Mouse (Mus musculus) spleen, adult 12 weeks (tissue): ENCODE measurements around the gene Elk4.

ENCODE experiments used
- DNase-seq: peaks from one replicate; pipeline ENCODE4 v3.0.0; 2022; ENCODE audit warnings: low spot score

Elk4 gene

GRCm38 (mm10) chr1:131987432-131987831, 20.0 kb upstream of the Elk4 start:
- DNase-seq = no peak

- no peak for DNase-seq
These were observed 17.9 kb upstream of the Elk4 start for GRCm38 (mm10) chr1:131989476-131989875.

- no peak for DNase-seq
These were observed 17.2 kb upstream of the Elk4 start for GRCm38 (mm10) chr1:131990083-131990760.

GRCm38 (mm10) chr1:131992561-131993001, 14.8 kb upstream of the Elk4 start:
- DNase-seq = no peak

- DNase-seq = no peak
These were observed 14.0 kb upstream of the Elk4 start for GRCm38 (mm10) chr1:131993169-131994040.

- DNase-seq = peak; percentile 42
These were observed 12.3 kb upstream of the Elk4 start for GRCm38 (mm10) chr1:131995062-131995461.

- no peak for DNase-seq
These were observed 6.9 kb upstream of the Elk4 start for GRCm38 (mm10) chr1:132000506-132000905.

GRCm38 (mm10) chr1:132001880-132002330, 5.5 kb upstream of the Elk4 start:
- no peak for DNase-seq

- DNase-seq = no peak
These were observed 4.3 kb upstream of the Elk4 start for GRCm38 (mm10) chr1:132003111-132003510.

- no peak for DNase-seq
These were observed 3.6 kb upstream of the Elk4 start for GRCm38 (mm10) chr1:132003817-132004216.

- no peak for DNase-seq
These were observed 2.7 kb upstream of the Elk4 start for GRCm38 (mm10) chr1:132004574-132005180.

GRCm38 (mm10) chr1:132005466-132005865, 1.9 kb upstream of the Elk4 start:
- no peak for DNase-seq

GRCm38 (mm10) chr1:132006046-132006445, 1.4 kb upstream of the Elk4 start:
- DNase-seq = no peak

- DNase-seq = no peak
These were observed 686 bp upstream of the Elk4 start for GRCm38 (mm10) chr1:132006721-132007120.

GRCm38 (mm10) chr1:132007828-132008827, 721 bp downstream of the Elk4 start:
- DNase-seq = peak; percentile 83

- no peak for DNase-seq
These were observed 1.7 kb downstream of the Elk4 start for GRCm38 (mm10) chr1:132008881-132009644.

GRCm38 (mm10) chr1:132010632-132011501, 3.5 kb downstream of the Elk4 start:
- peak; percentile 34 for DNase-seq

GRCm38 (mm10) chr1:132011785-132012184, 4.4 kb downstream of the Elk4 start:
- no peak for DNase-seq

- no peak for DNase-seq
These were observed 5.5 kb downstream of the Elk4 start for GRCm38 (mm10) chr1:132012861-132013260.

GRCm38 (mm10) chr1:132014800-132015199, 7.4 kb downstream of the Elk4 start:
- no peak for DNase-seq
